Mouse (Mus musculus) midbrain, embryonic 16.5 days (tissue): ENCODE measurements around the gene Mpc1. TPM values are rescaled to one million over a fixed set of nuclear protein-coding genes. Genes with fewer than 3 reads are reported as not detected.
"Not testable (repeated sequence)": the region's sequence is repeated elsewhere in the genome, so short reads cannot be mapped to it uniquely, and the experiment has no call there.

Experiments used
- ATAC-seq: fragments of 200-750 bp; cut with Nextera tagmentation; 2 replicates; pipeline ENCODE4 v1.8.0; 2017; ENCODE audit warnings: moderate TSS enrichment
- H3K27ac ChIP-seq: fragments of 300-500 bp; sonication (generic); 2 replicates; pipeline ENCODE4 v1.5.1; 2014; ENCODE audit warnings: mild to moderate bottlenecking, low read length, mixed read lengths
- H3K27me3 ChIP-seq: fragments of 300-500 bp; sonication (generic); 2 replicates; pipeline ENCODE4 v1.6.1; 2014; ENCODE audit warnings: low read depth, low read length, mixed read lengths; ENCODE audit not compliant: control insufficient read depth, insufficient read depth
- H3K36me3 ChIP-seq: fragments of 300-500 bp; sonication (generic); 2 replicates; pipeline ENCODE4 v1.6.1; 2014; ENCODE audit warnings: mild to moderate bottlenecking, low read length, moderate library complexity, mixed read lengths; ENCODE audit not compliant: control insufficient read depth, insufficient read depth
- H3K4me1 ChIP-seq: fragments of 300-500 bp; sonication (generic); 2 replicates; pipeline ENCODE4 v1.6.1; 2014; ENCODE audit warnings: mild to moderate bottlenecking, low read length, mixed read lengths; ENCODE audit not compliant: control insufficient read depth, insufficient read depth
- H3K4me2 ChIP-seq: fragments of 300-500 bp; sonication (generic); 2 replicates; pipeline ENCODE4 v1.6.1; 2014; ENCODE audit warnings: mild to moderate bottlenecking, low read length, mixed read lengths
- H3K4me3 ChIP-seq: fragments of 300-500 bp; sonication (generic); 2 replicates; pipeline ENCODE4 v1.5.1; 2014; ENCODE audit warnings: low read depth, mild to moderate bottlenecking, low read length, moderate library complexity, mixed read lengths
- H3K9ac ChIP-seq: fragments of 300-500 bp; sonication (generic); 2 replicates; pipeline ENCODE4 v1.6.1; 2014; ENCODE audit warnings: low read depth, low read length, mixed read lengths
- H3K9me3 ChIP-seq: fragments of 300-500 bp; sonication (generic); replicated peaks from 2 replicates; pipeline ENCODE4 v1.6.1; 2014; ENCODE audit warnings: mild to moderate bottlenecking, low read length, mixed read lengths; ENCODE audit not compliant: control insufficient read depth, poor library complexity, severe bottlenecking
- WGBS: fragments of 180-500 bp; shearing (Covaris S2); extraction: QIAGEN DNeasy Blood & Tissue Kit; methylation state at CpG from one replicate; pipeline ENCODE4 v1.1.7; 2014; 5-methylcytosine and 5-hydroxymethylcytosine counted together
- polyA plus RNA-seq: library from polyadenylated mRNA; unstranded; fragments of >200 nt; fragmentation: Nextera tagmentation; extraction: Ambion mirVana; gene quantifications from 2 replicates; pipeline ENCODE4 v1.2.1, GENCODE M21; 2015

Gene Mpc1
- polyA plus RNA-seq, 1 experiment from 2014 or later, result 338 TPM

DNA sequence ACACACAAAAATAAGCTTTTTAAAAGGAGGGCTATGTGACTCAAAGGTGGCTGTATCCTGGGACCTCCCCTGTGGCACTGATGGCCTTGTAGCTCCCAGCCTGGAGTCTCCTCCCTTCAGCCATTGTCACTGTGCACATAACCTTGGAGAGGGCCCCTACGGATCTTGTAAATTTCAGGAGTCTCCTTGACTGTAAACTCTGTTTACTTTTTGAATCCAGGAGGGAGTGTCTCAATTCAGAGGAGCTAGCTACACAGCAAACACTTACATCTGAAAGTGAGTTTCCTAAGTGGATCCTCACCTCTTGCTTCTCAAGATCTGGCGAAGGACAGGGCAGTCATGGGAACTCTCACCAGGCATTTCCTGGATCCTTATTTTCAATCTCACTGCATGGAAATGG, 38.6 kb upstream of the Mpc1 start:
- Histone ChIP-seq H3K27ac (no peak overlapping the region), H3K9me3 (no peaks in the 10 kb centered on the region), H3K27me3 (no peaks in the 10 kb centered on the region), H3K4me2 (no peak overlapping the region), H3K4me3 (no peak overlapping the region), H3K9ac (no peak overlapping the region), H3K36me3 (no peaks in the 10 kb centered on the region), H3K4me1 (no peaks in the 10 kb centered on the region)
- ATAC-seq, result no peak
- WGBS, result 82% methylated on average over 2 of the region's 2 CpGs

DNA sequence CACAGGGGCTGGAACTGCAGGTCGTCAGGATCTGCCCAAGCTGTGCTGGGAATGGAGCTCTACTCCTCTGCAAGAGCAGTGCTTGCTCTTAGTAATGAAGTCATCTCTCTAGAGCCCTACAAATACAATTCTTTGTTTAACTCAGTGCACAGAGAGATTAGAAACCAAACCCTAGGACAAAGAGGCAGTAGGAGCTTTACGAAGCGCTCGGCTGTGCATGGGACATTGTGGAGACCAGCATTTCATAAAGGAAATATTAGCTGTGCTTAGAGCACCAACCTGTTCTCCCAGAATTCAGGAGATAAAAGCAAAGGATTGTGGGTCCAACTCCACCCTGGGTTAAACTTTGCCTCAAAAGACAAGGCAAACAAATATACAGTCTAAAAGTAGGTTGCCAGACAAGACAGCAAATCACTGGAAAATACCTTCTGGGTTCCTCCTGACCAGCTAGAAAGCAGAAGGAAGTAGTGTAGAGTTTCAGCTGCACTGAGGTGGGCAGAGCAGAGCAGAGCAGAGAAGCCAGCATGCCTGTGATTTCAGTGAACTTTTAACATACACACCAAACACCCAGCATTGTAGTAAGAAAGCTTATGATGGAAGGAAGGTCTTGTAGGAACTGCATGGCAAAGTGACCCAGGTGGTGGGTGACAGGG, 36.5 kb upstream of the Mpc1 start:
- no peak for ATAC-seq
- Histone ChIP-seq H3K4me1 (no peaks in the 10 kb centered on the region), H3K9ac (no peak overlapping the region), H3K4me2 (no peak overlapping the region), H3K27ac (no peak overlapping the region), H3K27me3 (no peaks in the 10 kb centered on the region), H3K4me3 (no peak overlapping the region), H3K9me3 (no peaks in the 10 kb centered on the region), H3K36me3 (no peaks in the 10 kb centered on the region)
- WGBS, result 62% methylated on average over 4 of the region's 4 CpGs

DNA sequence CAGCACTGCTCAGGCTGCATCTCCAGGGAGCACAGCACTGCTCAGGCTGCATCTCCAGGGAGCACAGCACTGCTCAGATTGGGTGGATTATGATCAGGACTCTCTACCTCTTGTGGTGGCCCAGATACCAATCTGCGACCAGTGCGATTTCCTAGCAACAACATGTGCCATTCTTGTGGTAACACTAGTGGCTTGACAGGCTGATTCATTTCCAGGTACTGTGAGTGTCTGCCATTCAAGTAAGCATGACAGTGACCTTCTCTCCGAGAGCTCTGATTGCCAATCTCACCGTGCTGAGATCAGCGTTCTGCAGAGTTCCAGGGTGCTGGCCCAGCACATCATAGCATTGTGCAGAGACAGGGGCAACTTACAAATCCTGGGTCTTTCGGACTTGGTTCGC, 31.0 kb upstream of the Mpc1 start:
- Histone ChIP-seq H3K4me2 (no peak overlapping the region), H3K9me3 (no peaks in the 10 kb centered on the region), H3K4me3 (no peak overlapping the region), H3K27me3 (no peaks in the 10 kb centered on the region), H3K9ac (no peak overlapping the region), H3K4me1 (no peaks in the 10 kb centered on the region), H3K36me3 (no peaks in the 10 kb centered on the region), H3K27ac (no peak overlapping the region)
- no peak for ATAC-seq
- 91% methylated on average over 7 of the region's 7 CpGs for WGBS

DNA sequence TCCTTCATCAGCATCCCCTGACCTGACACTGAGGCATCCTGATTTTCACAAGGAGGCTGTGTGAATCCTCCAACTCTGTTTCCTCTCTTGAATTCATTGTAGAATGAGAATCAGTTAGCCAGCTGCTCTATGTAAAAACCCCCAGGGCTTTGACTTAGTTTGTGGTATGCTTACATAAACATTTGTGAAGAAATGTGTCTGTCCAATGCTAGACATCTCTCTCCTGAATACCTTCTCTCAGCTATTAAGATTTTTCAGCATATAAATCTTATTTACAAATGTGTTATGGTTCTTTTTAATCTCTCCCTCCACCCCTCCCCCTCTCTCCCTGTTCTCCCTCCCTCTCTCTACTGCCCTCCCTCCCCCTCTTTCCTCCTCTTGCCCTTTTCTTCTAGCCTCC, 28.4 kb upstream of the Mpc1 start:
- Histone ChIP-seq H3K4me1 (no peaks in the 10 kb centered on the region), H3K9ac (no peak overlapping the region), H3K36me3 (no peaks in the 10 kb centered on the region), H3K27ac (no peak overlapping the region), H3K4me2 (no peak overlapping the region), H3K27me3 (no peaks in the 10 kb centered on the region), H3K9me3 (no peaks in the 10 kb centered on the region), H3K4me3 (no peak overlapping the region)
- ATAC-seq, result no peak

DNA sequence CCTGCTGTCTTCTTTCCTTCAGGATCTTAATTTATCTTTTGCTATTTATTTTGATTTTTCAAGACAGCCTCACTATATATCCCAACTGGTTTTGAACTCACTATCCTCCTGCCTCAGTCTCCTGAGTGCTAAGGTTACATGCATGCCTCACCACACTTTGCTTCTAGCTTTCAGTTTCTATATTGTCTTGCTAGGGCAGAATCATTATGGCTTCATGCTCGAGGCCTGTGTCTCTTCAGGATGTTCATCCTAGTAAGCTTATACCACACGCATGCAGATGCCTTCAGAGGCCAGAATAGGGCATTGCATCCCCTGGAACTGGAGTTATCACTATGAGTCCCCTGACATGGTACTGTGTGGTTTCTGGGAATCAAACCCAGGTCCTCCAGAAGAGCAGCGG, 27.8 kb upstream of the Mpc1 start:
- no peak overlapping the region for H3K4me3 ChIP-seq
- no peaks in the 10 kb centered on the region for H3K9me3 ChIP-seq
- H3K4me1 ChIP-seq, result no peaks in the 10 kb centered on the region
- no peak overlapping the region for H3K9ac ChIP-seq
- 76% methylated on average over 3 of the region's 3 CpGs for WGBS
- ATAC-seq, result no peak
- no peak overlapping the region for H3K4me2 ChIP-seq
- H3K27me3 ChIP-seq, result no peaks in the 10 kb centered on the region
- H3K36me3 ChIP-seq, result no peaks in the 10 kb centered on the region
- H3K27ac ChIP-seq, result no peak overlapping the region

DNA sequence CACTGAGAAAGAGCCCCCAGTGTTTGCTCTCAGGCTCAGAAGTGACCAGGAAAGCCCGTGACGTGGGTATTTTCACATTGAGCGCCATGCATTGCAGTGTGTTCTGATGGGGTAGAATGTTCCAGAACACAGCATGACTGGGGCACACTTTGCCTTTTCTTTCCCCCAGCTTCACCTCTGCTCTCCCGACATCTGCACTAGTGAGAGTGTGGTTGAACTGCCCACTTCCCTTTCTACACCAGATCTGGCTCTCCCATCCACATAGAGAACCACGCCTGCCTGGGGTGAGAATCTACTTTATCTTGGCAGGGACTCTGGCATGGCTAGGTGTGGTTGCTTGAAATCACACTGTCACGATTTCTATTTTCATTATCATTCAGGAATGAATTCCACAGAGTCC, 27.1 kb upstream of the Mpc1 start:
- Histone ChIP-seq H3K4me3 (no peak overlapping the region), H3K27me3 (no peaks in the 10 kb centered on the region), H3K4me1 (no peaks in the 10 kb centered on the region), H3K9ac (no peak overlapping the region), H3K27ac (no peak overlapping the region), H3K36me3 (no peaks in the 10 kb centered on the region), H3K4me2 (no peak overlapping the region), H3K9me3 (no peaks in the 10 kb centered on the region)
- WGBS, result 89% methylated on average over 6 of the region's 6 CpGs
- ATAC-seq, result no peak

DNA sequence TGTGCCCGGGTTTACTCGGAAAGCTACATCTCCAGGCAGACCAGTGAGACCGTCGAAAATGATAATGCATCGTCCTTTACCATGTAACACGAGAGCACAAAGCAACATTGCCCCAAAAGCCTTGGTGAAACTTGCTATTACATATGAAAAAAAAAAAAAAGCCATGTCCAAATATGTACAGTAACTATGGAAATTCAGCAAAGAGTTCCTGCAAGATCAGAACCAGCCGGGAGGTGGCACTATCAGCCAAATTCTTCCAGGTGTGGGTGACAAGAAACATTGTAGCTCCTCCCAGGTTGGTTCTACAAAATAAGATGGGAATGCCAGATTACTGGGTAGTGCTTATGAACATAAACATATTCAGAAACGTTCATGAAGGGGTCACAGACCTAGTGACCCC, 25.7 kb upstream of the Mpc1 start:
- ATAC-seq, result no peak
- Histone ChIP-seq H3K4me1 (no peaks in the 10 kb centered on the region), H3K9me3 (no peaks in the 10 kb centered on the region), H3K27ac (no peak overlapping the region), H3K36me3 (no peaks in the 10 kb centered on the region), H3K27me3 (no peaks in the 10 kb centered on the region), H3K4me3 (no peak overlapping the region), H3K9ac (no peak overlapping the region), H3K4me2 (no peak overlapping the region)
- WGBS, result 80% methylated on average over 8 of the region's 8 CpGs

DNA sequence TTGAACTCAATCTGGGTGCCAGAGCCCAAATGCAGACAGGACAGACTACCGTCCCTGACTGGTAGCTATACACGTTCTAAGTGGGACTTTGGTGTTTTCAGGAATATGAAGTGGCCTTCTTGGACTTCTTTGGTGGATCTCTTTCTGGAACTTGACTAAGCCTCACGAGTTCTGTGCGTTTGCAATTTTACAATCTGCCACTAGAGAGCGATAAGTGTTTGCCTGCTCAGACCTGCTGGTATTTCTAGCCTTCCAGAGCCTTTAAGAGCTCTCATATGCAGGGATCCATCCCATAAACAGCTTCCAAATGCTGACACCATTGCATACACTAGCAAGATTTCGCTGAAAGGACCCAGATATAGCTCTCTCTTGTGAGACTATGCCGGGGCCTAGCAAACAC, 18.1 kb upstream of the Mpc1 start:
- not testable (repeated sequence) for H3K4me2 ChIP-seq, H3K4me1 ChIP-seq, ATAC-seq, H3K27ac ChIP-seq, H3K4me3 ChIP-seq, H3K9me3 ChIP-seq, H3K36me3 ChIP-seq, H3K9ac ChIP-seq, H3K27me3 ChIP-seq
- 19% methylated on average over 7 of the region's 7 CpGs for WGBS

DNA sequence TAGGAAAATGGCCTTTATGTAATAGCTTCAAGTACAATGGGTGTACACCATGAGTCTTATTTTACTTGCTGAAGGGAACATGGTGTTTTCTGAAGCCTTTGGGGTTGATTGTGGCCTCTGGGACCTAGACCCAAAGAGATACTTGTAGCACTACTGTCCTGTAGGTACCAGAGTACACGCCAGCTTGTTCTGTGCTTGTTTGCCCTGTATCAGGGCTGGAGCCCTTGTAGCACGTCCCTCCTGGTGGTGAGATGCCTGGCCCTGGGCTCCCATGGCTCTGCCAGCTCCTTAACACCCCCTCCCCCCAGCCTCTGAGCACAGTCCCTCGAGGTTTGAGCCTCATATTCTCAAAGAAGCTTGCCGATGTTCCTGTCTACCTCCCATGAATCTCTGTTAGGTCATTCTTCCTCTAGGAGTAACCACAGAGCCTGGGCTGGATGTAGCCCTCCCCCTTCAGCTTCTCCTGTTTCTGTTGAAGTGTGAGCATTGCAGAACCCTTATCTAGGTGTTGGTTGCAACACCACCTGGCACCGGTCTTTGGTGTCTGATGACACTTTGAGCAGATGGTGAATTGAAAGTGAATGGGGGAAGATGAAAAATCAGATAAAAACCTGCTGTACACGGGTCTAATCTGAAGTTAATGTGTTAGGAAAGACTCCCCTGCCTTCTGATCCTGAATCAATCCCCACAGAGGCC, 10.5 kb upstream of the Mpc1 start:
- no peak for ATAC-seq
- 61% methylated on average over 6 of the region's 6 CpGs for WGBS
- H3K27me3 ChIP-seq, result no peaks in the 10 kb centered on the region

More for the DNA sequence above, 10.5 kb upstream of the Mpc1 start:
- Histone ChIP-seq H3K9me3 (no peaks in the 10 kb centered on the region), H3K4me1 (no peaks in the 10 kb centered on the region), H3K27ac (no peak overlapping the region), H3K4me3 (no peak overlapping the region), H3K36me3 (no peaks in the 10 kb centered on the region), H3K9ac (no peak overlapping the region), H3K4me2 (no peak overlapping the region)
